Mouse (Mus musculus): ENCODE results near the gene Zfp663. TPM values are rescaled to one million over a fixed set of nuclear protein-coding genes. Genes with fewer than 3 reads are reported as not detected.

The Zfp663 gene
- polyA plus RNA-seq, 1 experiment from 2014 or later = 0.69 TPM

GRCm38 (mm10) chr2:165329703-165330102 is 38.8 kb downstream of the Zfp663 start:
- H3K9me3 ChIP-seq (replicated peaks; ENCODE audit: control insufficient read depth, low read length) = no peaks in the 10 kb centered on the region
- H3K4me1 ChIP-seq (ENCODE audit: control insufficient read depth, insufficient read depth, low read length) = peaks cover 16% of the 10 kb centered on the region
- no peaks in the 10 kb centered on the region for H3K36me3 ChIP-seq (ENCODE audit: control insufficient read depth, insufficient read depth, low read length)
- H3K27me3 ChIP-seq (ENCODE audit: control insufficient read depth, insufficient read depth, low read length) = no peaks in the 10 kb centered on the region; the same call in 1 of the 2 replicates
- H3K4me2 ChIP-seq = no peak overlapping the region
- no peak overlapping the region for H3K9ac ChIP-seq (ENCODE audit: low read depth, low read length)
- no peak overlapping the region for H3K27ac ChIP-seq (ENCODE audit: low read depth, low read length)
- 6% methylated on average over 3 of the region's 3 CpGs for WGBS (ENCODE audit: insufficient replicate concordance)
- ATAC-seq (replicated peaks; ENCODE audit: insufficient number of reproducible peaks, low FRiP score, low TSS enrichment) = no peak
- no peak overlapping the region for H3K4me3 ChIP-seq (ENCODE audit: low read depth, low read length)

GRCm38 (mm10) chr2:165328746-165329145 is 39.8 kb downstream of the Zfp663 start:
- H3K9ac ChIP-seq (ENCODE audit: low read depth, low read length) = no peak overlapping the region
- 55% methylated on average over 5 of the region's 5 CpGs for WGBS (ENCODE audit: insufficient replicate concordance)
- no peak for ATAC-seq (replicated peaks; ENCODE audit: insufficient number of reproducible peaks, low FRiP score, low TSS enrichment)
- H3K4me3 ChIP-seq (ENCODE audit: low read depth, low read length) = no peak overlapping the region
- H3K9me3 ChIP-seq (replicated peaks; ENCODE audit: control insufficient read depth, low read length) = no peaks in the 10 kb centered on the region
- no peaks in the 10 kb centered on the region; the same call in 1 of the 2 replicates for H3K27me3 ChIP-seq (ENCODE audit: control insufficient read depth, insufficient read depth, low read length)
- no peak overlapping the region for H3K27ac ChIP-seq (ENCODE audit: low read depth, low read length)
- peaks cover 24% of the 10 kb centered on the region for H3K4me1 ChIP-seq (ENCODE audit: control insufficient read depth, insufficient read depth, low read length)
- H3K36me3 ChIP-seq (ENCODE audit: control insufficient read depth, insufficient read depth, low read length) = no peaks in the 10 kb centered on the region
- H3K4me2 ChIP-seq = no peak overlapping the region

- H3K4me2 ChIP-seq = peak overlapping the region; percentile 94
- 44% methylated on average over 7 of the region's 7 CpGs for WGBS (ENCODE audit: insufficient replicate concordance)
- peak overlapping the region; percentile 77; the same call in 1 of the 2 replicates for H3K9ac ChIP-seq (ENCODE audit: low read depth, low read length)
- no peak overlapping the region for H3K27ac ChIP-seq (ENCODE audit: low read depth, low read length)
- peaks cover 24% of the 10 kb centered on the region for H3K4me1 ChIP-seq (ENCODE audit: control insufficient read depth, insufficient read depth, low read length)
- no peaks in the 10 kb centered on the region; the same call in 1 of the 2 replicates for H3K27me3 ChIP-seq (ENCODE audit: control insufficient read depth, insufficient read depth, low read length)
- H3K9me3 ChIP-seq (replicated peaks; ENCODE audit: control insufficient read depth, low read length) = no peaks in the 10 kb centered on the region
- no peaks in the 10 kb centered on the region for H3K36me3 ChIP-seq (ENCODE audit: control insufficient read depth, insufficient read depth, low read length)
- no peak for ATAC-seq (replicated peaks; ENCODE audit: insufficient number of reproducible peaks, low FRiP score, low TSS enrichment)
- H3K4me3 ChIP-seq (ENCODE audit: low read depth, low read length) = peak overlapping the region; percentile 92; the same call in 1 of the 2 replicates
Measured at GRCm38 (mm10) chr2:165327386-165327785, 41.1 kb downstream of the Zfp663 start.

GRCm38 (mm10) chr2:165326304-165327190 is 42.0 kb downstream of the Zfp663 start, which contains the start of gene Elmo2:
Gene Elmo2 (minus strand): TSS chr2:165326479.
- H3K4me3 ChIP-seq (ENCODE audit: low read depth, low read length) = peak within 1 kb of the TSS; percentile 92
- H3K4me1 ChIP-seq (ENCODE audit: control insufficient read depth, insufficient read depth, low read length) = peaks cover 28% of the 10 kb centered on the region
- no peaks in the 10 kb centered on the region for H3K9me3 ChIP-seq (replicated peaks; ENCODE audit: control insufficient read depth, low read length)
- peak; percentile 97 for ATAC-seq (replicated peaks; ENCODE audit: insufficient number of reproducible peaks, low FRiP score, low TSS enrichment)
- WGBS (ENCODE audit: insufficient replicate concordance) = 0% methylated on average over 51 of the region's 55 CpGs
- H3K36me3 ChIP-seq (ENCODE audit: control insufficient read depth, insufficient read depth, low read length) = no peaks in the 10 kb centered on the region
- H3K27me3 ChIP-seq (ENCODE audit: control insufficient read depth, insufficient read depth, low read length) = no peaks in the 10 kb centered on the region; the same call in 1 of the 2 replicates
- peak within 1 kb of the TSS; percentile 79 for H3K27ac ChIP-seq (ENCODE audit: low read depth, low read length)
- peak within 1 kb of the TSS; percentile 95 for H3K9ac ChIP-seq (ENCODE audit: low read depth, low read length)
- peak within 1 kb of the TSS; percentile 94 for H3K4me2 ChIP-seq

- H3K9me3 ChIP-seq (replicated peaks; ENCODE audit: control insufficient read depth, low read length) = no peaks in the 10 kb centered on the region
- 0 out of 2 replicates have a peak, but pooled peaks have one; percentile 15 for ATAC-seq (replicated peaks; ENCODE audit: insufficient number of reproducible peaks, low FRiP score, low TSS enrichment)
- no peaks in the 10 kb centered on the region for H3K36me3 ChIP-seq (ENCODE audit: control insufficient read depth, insufficient read depth, low read length)
- peak overlapping the region; percentile 88 for H3K4me2 ChIP-seq
- 1% methylated on average over 28 of the region's 30 CpGs for WGBS (ENCODE audit: insufficient replicate concordance)
- H3K4me3 ChIP-seq (ENCODE audit: low read depth, low read length) = peak overlapping the region; percentile 92
- H3K27ac ChIP-seq (ENCODE audit: low read depth, low read length) = peak overlapping the region; percentile 15; the same call in 1 of the 2 replicates
- peak overlapping the region; percentile 95 for H3K9ac ChIP-seq (ENCODE audit: low read depth, low read length)
- no peaks in the 10 kb centered on the region; the same call in 1 of the 2 replicates for H3K27me3 ChIP-seq (ENCODE audit: control insufficient read depth, insufficient read depth, low read length)
- peaks cover 37% of the 10 kb centered on the region for H3K4me1 ChIP-seq (ENCODE audit: control insufficient read depth, insufficient read depth, low read length)
Measured at GRCm38 (mm10) chr2:165325521-165326303, 42.8 kb downstream of the Zfp663 start.

- ATAC-seq (replicated peaks; ENCODE audit: insufficient number of reproducible peaks, low FRiP score, low TSS enrichment) = no peak
Measured at GRCm38 (mm10) chr2:165323928-165324327, 44.6 kb downstream of the Zfp663 start.

GRCm38 (mm10) chr2:165323484-165323883 is 45.0 kb downstream of the Zfp663 start:
- Histone ChIP-seq H3K9ac (ENCODE audit: low read depth, low read length) (no peak overlapping the region), H3K4me1 (ENCODE audit: control insufficient read depth, insufficient read depth, low read length) (peaks cover 56% of the 10 kb centered on the region), H3K9me3 (replicated peaks; ENCODE audit: control insufficient read depth, low read length) (no peaks in the 10 kb centered on the region), H3K4me3 (ENCODE audit: low read depth, low read length) (no peak overlapping the region), H3K36me3 (ENCODE audit: control insufficient read depth, insufficient read depth, low read length) (no peaks in the 10 kb centered on the region), H3K27me3 (ENCODE audit: control insufficient read depth, insufficient read depth, low read length) (no peaks in the 10 kb centered on the region; the same call in 1 of the 2 replicates), H3K27ac (ENCODE audit: low read depth, low read length) (no peak overlapping the region), H3K4me2 (no peak overlapping the region)
- 65% methylated on average over 5 of the region's 5 CpGs for WGBS (ENCODE audit: insufficient replicate concordance)
- ATAC-seq (replicated peaks; ENCODE audit: insufficient number of reproducible peaks, low FRiP score, low TSS enrichment) = no peak

More at GRCm38 (mm10) chr2:165323928-165324327, 44.6 kb downstream of the Zfp663 start:
- Histone ChIP-seq H3K36me3 (ENCODE audit: control insufficient read depth, insufficient read depth, low read length) (no peaks in the 10 kb centered on the region), H3K9me3 (replicated peaks; ENCODE audit: control insufficient read depth, low read length) (no peaks in the 10 kb centered on the region), H3K27ac (ENCODE audit: low read depth, low read length) (no peak overlapping the region), H3K9ac (ENCODE audit: low read depth, low read length) (no peak overlapping the region), H3K4me3 (ENCODE audit: low read depth, low read length) (no peak overlapping the region), H3K27me3 (ENCODE audit: control insufficient read depth, insufficient read depth, low read length) (no peaks in the 10 kb centered on the region; the same call in 1 of the 2 replicates), H3K4me2 (no peak overlapping the region), H3K4me1 (ENCODE audit: control insufficient read depth, insufficient read depth, low read length) (peaks cover 52% of the 10 kb centered on the region)
- 71% methylated on average over 5 of the region's 5 CpGs for WGBS (ENCODE audit: insufficient replicate concordance)

- no peak overlapping the region for H3K27ac ChIP-seq (ENCODE audit: low read depth, low read length)
- peaks cover 65% of the 10 kb centered on the region for H3K4me1 ChIP-seq (ENCODE audit: control insufficient read depth, insufficient read depth, low read length)
- H3K9ac ChIP-seq (ENCODE audit: low read depth, low read length) = no peak overlapping the region
- no peak for ATAC-seq (replicated peaks; ENCODE audit: insufficient number of reproducible peaks, low FRiP score, low TSS enrichment)
- no peaks in the 10 kb centered on the region for H3K9me3 ChIP-seq (replicated peaks; ENCODE audit: control insufficient read depth, low read length)
- no peaks in the 10 kb centered on the region for H3K27me3 ChIP-seq (ENCODE audit: control insufficient read depth, insufficient read depth, low read length)
- H3K4me2 ChIP-seq = no peak overlapping the region
- H3K36me3 ChIP-seq (ENCODE audit: control insufficient read depth, insufficient read depth, low read length) = no peaks in the 10 kb centered on the region
- no peak overlapping the region for H3K4me3 ChIP-seq (ENCODE audit: low read depth, low read length)
- WGBS (ENCODE audit: insufficient replicate concordance) = 83% methylated on average over 22 of the region's 22 CpGs
Measured at GRCm38 (mm10) chr2:165321981-165322735, 46.4 kb downstream of the Zfp663 start.

Data from heart, embryonic 11.5 days (tissue).